Mouse (Mus musculus) intestine, embryonic 16.5 days (tissue): ENCODE results near the gene Macc1. TPM values are rescaled to one million over a fixed set of nuclear protein-coding genes. Genes with fewer than 3 reads are reported as not detected.

Experiments
- polyA plus RNA-seq: library from polyadenylated mRNA; unstranded; fragments of >200 nt; fragmentation: Nextera tagmentation; extraction: Ambion mirVana; gene quantifications from 2 replicates; pipeline ENCODE4 v1.2.1, GENCODE M21; 2015

Gene Macc1
- polyA plus RNA-seq, 1 experiment from 2014 or later: 1.9 TPM

Other genes with a start within 250 kb of the Macc1 start
- gene Itgb8, start 75.5 kb upstream of the Macc1 start, polyA plus RNA-seq: 1.5 and 1.7 TPM in 2 replicates